Mouse (Mus musculus) kidney, adult 2 months (tissue): ENCODE data around the gene Gpank1. TPM values are rescaled to one million over a fixed set of nuclear protein-coding genes. Genes with fewer than 3 reads are reported as not detected.
A peak's percentile ranks its signal among the peaks of the same experiment; 100 is the strongest.

Experiments used
- DNase-seq: peaks from one replicate; pipeline ENCODE4 v3.0.0; 2021
- H3K27ac ChIP-seq: fragments of 200-500 bp; 2 replicates; pipeline ENCODE4 v1.5.1; 2012; ENCODE audit warnings: low read depth, low read length, control low read depth, inconsistent platforms; ENCODE audit not compliant: insufficient read depth
- H3K27me3 ChIP-seq: fragments of 200-500 bp; replicated peaks from 2 replicates; pipeline ENCODE4 v1.6.1; 2012; ENCODE audit warnings: mild to moderate bottlenecking, moderate library complexity, low read length, inconsistent platforms; ENCODE audit not compliant: control insufficient read depth, insufficient read depth
- H3K36me3 ChIP-seq: fragments of 200-500 bp; 2 replicates; pipeline ENCODE4 v1.6.1; 2012; ENCODE audit warnings: mild to moderate bottlenecking, moderate library complexity, low read length, inconsistent platforms; ENCODE audit not compliant: control insufficient read depth, insufficient read depth
- H3K4me1 ChIP-seq: fragments of 200-500 bp; 2 replicates; pipeline ENCODE4 v1.6.1; 2011; ENCODE audit warnings: low read length; ENCODE audit not compliant: control insufficient read depth, insufficient read depth
- H3K4me3 ChIP-seq: fragments of 200-500 bp; 2 replicates; pipeline ENCODE4 v1.5.1; 2011; ENCODE audit warnings: mild to moderate bottlenecking, low read depth, low read length, control low read depth; ENCODE audit not compliant: insufficient read depth
- CTCF ChIP-seq: fragments of 200-500 bp; conservative IDR thresholded peaks from 2 replicates; pipeline ENCODE4 v1.5.1; 2011; ENCODE audit warnings: low read depth, mild to moderate bottlenecking, control low read depth, low read length, moderate library complexity, mixed read lengths; ENCODE audit not compliant: insufficient read depth, insufficient read length
- POLR2A ChIP-seq: fragments of 200-500 bp; IDR thresholded peaks from one replicate; pipeline ENCODE4 v1.6.1; 2011; ENCODE audit warnings: low read depth, low read length, control low read depth
- WGBS: fragments of 180-500 bp; shearing (Covaris S2); methylation state at CpG from one replicate; pipeline ENCODE4 v1.1.7; 2018; 5-methylcytosine and 5-hydroxymethylcytosine counted together
- polyA plus RNA-seq: library from polyadenylated mRNA; depleted of rRNA; stranded (reverse); fragments of >200 nt; gene quantifications from 2 replicates; pipeline ENCODE4 v1.2.3, GENCODE M21; 2012

Gpank1 gene
- polyA plus RNA-seq, 1 experiment, result 15.5 TPM

DNA sequence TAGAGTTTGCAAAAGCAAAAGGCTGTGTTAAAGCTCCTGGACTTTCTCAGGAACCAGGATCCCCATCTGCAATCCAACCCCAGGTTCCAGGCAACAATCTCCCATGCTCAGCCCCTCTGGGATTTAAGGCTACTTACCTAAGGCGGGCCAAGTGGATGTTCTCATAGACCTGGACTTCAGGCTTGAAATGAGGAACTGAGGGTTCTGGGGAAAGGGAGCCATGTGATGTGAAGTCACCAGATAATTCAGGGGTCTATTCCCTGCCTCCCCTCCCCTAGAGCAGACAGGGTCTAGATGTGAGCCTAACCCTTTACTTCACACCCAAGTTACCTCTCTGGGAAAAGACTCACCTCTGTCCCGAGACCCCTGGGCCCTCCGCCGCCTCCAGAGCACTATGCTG, 40.5 kb upstream of the Gpank1 start:
- peaks cover 10% of the 10 kb centered on the region; the same call in 1 of the 2 replicates for H3K4me1 ChIP-seq
- H3K36me3 ChIP-seq, result no peaks in the 10 kb centered on the region
- no peak for DNase-seq
- TF ChIP-seq CTCF (no peak), POLR2A (no peak)
- H3K27me3 ChIP-seq, result no peaks in the 10 kb centered on the region
- H3K4me3 ChIP-seq, result no peak overlapping the region
- 87% methylated on average over 4 of the region's 4 CpGs for WGBS
- no peak overlapping the region for H3K27ac ChIP-seq

DNA sequence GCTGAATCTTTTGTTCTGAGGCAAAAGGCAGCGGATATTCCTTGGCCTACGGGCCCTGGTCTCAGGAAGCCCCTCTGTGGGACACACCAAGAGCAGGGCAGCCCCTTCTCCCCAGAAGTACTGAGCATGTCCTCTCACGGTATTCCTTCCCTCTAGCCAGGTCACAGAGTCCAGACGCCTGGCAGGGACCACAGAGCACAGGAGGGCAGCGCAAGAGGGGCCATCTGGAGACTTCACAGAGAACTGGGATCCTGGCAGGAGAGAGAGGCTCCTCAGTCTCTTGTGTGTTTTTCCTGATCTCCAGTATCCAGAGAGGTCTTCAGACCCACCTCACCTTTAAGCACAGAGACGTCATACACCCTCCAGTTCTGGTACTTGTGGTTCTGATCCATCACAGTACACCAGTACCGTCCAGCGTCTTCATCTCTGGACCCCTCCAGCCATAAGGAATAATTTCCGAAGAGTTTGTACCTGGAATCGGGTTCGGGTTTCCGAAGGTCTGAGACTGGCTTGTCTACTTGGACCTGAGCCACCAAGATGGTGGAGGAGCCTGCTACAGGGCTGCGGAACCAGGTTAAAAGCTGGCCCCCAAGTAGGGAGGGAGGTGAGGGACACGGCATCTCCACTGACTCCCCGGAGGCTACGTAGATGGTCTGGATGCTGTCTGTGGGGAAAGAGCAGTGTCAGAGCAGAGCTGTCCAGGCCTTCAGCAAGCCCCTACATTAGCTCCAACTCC, 38.2 kb upstream of the Gpank1 start:
- no peak for DNase-seq
- no peak overlapping the region for H3K4me3 ChIP-seq
- H3K27ac ChIP-seq, result no peak overlapping the region
- TF ChIP-seq CTCF, result no peak
- TF ChIP-seq POLR2A, result no peak
- WGBS, result 88% methylated on average over 16 of the region's 16 CpGs
- H3K36me3 ChIP-seq, result no peaks in the 10 kb centered on the region
- H3K27me3 ChIP-seq, result no peaks in the 10 kb centered on the region
- H3K4me1 ChIP-seq, result no peaks in the 10 kb centered on the region

- H3K27ac ChIP-seq, result no peak overlapping the region
- no peak overlapping the region for H3K4me3 ChIP-seq
- TF ChIP-seq POLR2A (no peak), CTCF (no peak)
- no peaks in the 10 kb centered on the region for H3K4me1 ChIP-seq
- WGBS, result 69% methylated on average over 3 of the region's 3 CpGs
- DNase-seq, result no peak
- no peaks in the 10 kb centered on the region for H3K36me3 ChIP-seq
- H3K27me3 ChIP-seq, result no peaks in the 10 kb centered on the region
These were observed 37.2 kb upstream of the Gpank1 start for GRCm38 (mm10) chr17:35083929-35084497.

DNA sequence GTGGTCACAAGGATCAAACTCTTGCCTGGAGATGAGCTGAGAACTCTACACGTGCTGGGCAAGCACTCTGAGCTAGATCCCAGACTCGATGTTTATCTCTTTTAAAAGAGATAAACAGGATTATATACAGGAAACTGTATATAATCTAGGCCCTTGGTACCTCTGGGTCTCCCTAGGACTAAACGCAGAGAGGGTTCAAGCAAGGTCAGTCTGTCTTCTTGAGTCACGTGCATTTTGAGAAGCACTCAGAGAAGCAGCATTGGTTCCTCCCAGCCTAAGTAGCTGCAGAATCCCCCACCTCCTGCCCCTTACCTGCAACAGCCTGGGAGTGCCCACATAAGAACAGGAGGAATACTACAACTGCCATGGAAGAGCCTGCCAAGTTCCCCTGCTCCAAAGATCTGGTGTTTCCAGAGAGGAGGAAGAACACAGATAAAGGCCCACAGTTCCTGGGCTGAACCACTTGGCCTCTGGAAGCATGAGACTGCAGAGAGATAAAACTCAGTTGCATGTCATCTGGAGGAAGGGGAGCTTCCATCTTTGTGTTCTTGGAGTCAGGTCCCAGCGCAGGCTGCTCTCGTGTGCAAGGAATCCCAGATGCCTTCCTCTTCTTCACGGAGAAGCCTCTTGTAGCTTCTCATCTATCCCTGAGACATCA, 35.9 kb upstream of the Gpank1 start, which contains the start of gene Ly6g6f:
Gene Ly6g6f, minus strand, starts transcription at position 403 of the 658 bp plus-strand sequence.
- no peak within 1 kb of the TSS for H3K4me3 ChIP-seq
- H3K36me3 ChIP-seq, result no peaks in the 10 kb centered on the region
- H3K27me3 ChIP-seq, result no peaks in the 10 kb centered on the region
- 80% methylated on average over 7 of the region's 7 CpGs for WGBS
- no peak for DNase-seq
- TF ChIP-seq POLR2A (no peak), CTCF (no peak)
- peaks cover 4% of the 10 kb centered on the region; the same call in 1 of the 2 replicates for H3K4me1 ChIP-seq
- H3K27ac ChIP-seq, result no peak within 1 kb of the TSS

GRCm38 (mm10) chr17:35088151-35088550, 33.1 kb upstream of the Gpank1 start:
- H3K4me1 ChIP-seq, result peaks cover 5% of the 10 kb centered on the region; the same call in 1 of the 2 replicates
- H3K36me3 ChIP-seq, result peaks cover 3% of the 10 kb centered on the region; the same call in 1 of the 2 replicates
- H3K27ac ChIP-seq, result no peak overlapping the region
- no peaks in the 10 kb centered on the region for H3K27me3 ChIP-seq
- no peak overlapping the region for H3K4me3 ChIP-seq
- TF ChIP-seq POLR2A (no peak), CTCF (no peak)
- no peak for DNase-seq
- 53% methylated on average over 2 of the region's 2 CpGs for WGBS

GRCm38 (mm10) chr17:35088825-35089644, 32.2 kb upstream of the Gpank1 start, which contains the start of gene Abhd16a:
TSS of gene Abhd16a (plus strand) at chr17:35089263.
- Histone ChIP-seq H3K27me3 (no peaks in the 10 kb centered on the region), H3K27ac (peak within 1 kb of the TSS; percentile 100), H3K36me3 (peaks cover 3% of the 10 kb centered on the region; the same call in 1 of the 2 replicates), H3K4me3 (peak within 1 kb of the TSS; percentile 96), H3K4me1 (peaks cover 5% of the 10 kb centered on the region; the same call in 1 of the 2 replicates)
- no peak for TF ChIP-seq CTCF
- TF ChIP-seq POLR2A, result peak; percentile 59
- peak; percentile 96 for DNase-seq
- 2% methylated on average over 67 of the region's 67 CpGs for WGBS
